Mouse (Mus musculus) megakaryocyte, embryonic 14.5 days (primary cell): ENCODE data around the gene Gm49661.

Experiments used
- FLI1 ChIP-seq: IDR thresholded peaks from 2 replicates; pipeline ENCODE4 v1.6.1; 2012; ENCODE audit warnings: low read length, inconsistent platforms, mixed read lengths
- GATA1 ChIP-seq: IDR thresholded peaks from 3 replicates; pipeline ENCODE4 v1.6.1; 2012; ENCODE audit warnings: mixed read lengths, low read length, inconsistent platforms, borderline replicate concordance

DNA sequence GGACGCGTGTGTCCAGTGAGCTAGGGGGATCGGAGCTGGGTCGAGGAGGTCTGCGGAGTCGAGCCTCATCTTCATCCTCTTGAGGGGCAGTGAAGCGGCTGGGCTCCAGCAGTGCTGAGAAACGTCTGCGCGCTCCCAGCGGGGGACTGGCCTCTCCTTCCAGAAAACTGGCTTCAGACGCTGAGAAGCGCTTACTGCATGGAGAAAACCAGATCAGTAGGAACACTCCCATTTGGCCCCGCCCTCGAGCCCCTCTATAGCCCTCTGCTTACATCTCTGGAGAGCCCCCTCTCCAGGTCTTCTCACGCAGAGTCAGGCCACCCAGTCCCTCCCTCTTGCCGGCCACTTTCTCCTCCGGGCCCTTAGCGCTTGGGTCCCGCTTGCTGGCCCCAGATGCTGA is 51.5 kb downstream of the Gm49661 start:
- TF ChIP-seq GATA1 (no peak), FLI1 (no peak)
